Mouse (Mus musculus) spleen, adult 2 months (tissue): Measurements from ENCODE around the gene BC052040. TPM values are rescaled to one million over a fixed set of nuclear protein-coding genes. Genes with fewer than 3 reads are reported as not detected.

Source experiments
- DNase-seq, 2 experiments: peaks; one replicate each; pipeline versions ENCODE4 v3.0.0 to v3.0.0-alpha.2; 2012 to 2021; ENCODE audit warnings: low spot score in 2 of 2, low read depth in 1 of 2
- H3K27ac ChIP-seq: fragments of 200-500 bp; 2 replicates; pipeline ENCODE4 v1.5.1; 2012; ENCODE audit warnings: low read length, inconsistent platforms; ENCODE audit not compliant: insufficient read depth
- H3K27me3 ChIP-seq: fragments of 200-500 bp; 2 replicates; pipeline ENCODE4 v1.6.1; 2012; ENCODE audit warnings: mild to moderate bottlenecking, moderate library complexity, low read length, inconsistent platforms; ENCODE audit not compliant: control insufficient read depth, insufficient read depth
- H3K36me3 ChIP-seq: fragments of 200-500 bp; 2 replicates; pipeline ENCODE4 v1.6.1; 2012; ENCODE audit warnings: mild to moderate bottlenecking, low read length, inconsistent platforms; ENCODE audit not compliant: control insufficient read depth, insufficient read depth
- H3K4me1 ChIP-seq: fragments of 200-500 bp; 2 replicates; pipeline ENCODE4 v1.6.1; 2011; ENCODE audit warnings: inconsistent platforms; ENCODE audit not compliant: control insufficient read depth, insufficient read depth, insufficient read length
- H3K4me3 ChIP-seq: fragments of 200-500 bp; 2 replicates; pipeline ENCODE4 v1.5.1; 2011; ENCODE audit warnings: mild to moderate bottlenecking, inconsistent platforms; ENCODE audit not compliant: insufficient read depth, insufficient read length; ENCODE audit errors: extremely low read depth
- CTCF ChIP-seq: fragments of 200-500 bp; IDR thresholded peaks from 2 replicates; pipeline ENCODE4 v1.5.1; 2011; ENCODE audit warnings: mild to moderate bottlenecking, inconsistent platforms; ENCODE audit not compliant: insufficient read depth, insufficient read length, insufficient replicate concordance; ENCODE audit errors: extremely low read depth
- POLR2A ChIP-seq: fragments of 200-500 bp; IDR thresholded peaks from 2 replicates; pipeline ENCODE4 v1.6.1; 2011; ENCODE audit warnings: low read depth, low read length, inconsistent platforms
- WGBS: fragments of 180-500 bp; shearing (Covaris S2); methylation state at CpG from one replicate; pipeline ENCODE4 v1.1.7; 2018; 5-methylcytosine and 5-hydroxymethylcytosine counted together
- polyA plus RNA-seq: library from polyadenylated mRNA; depleted of rRNA; stranded (reverse); fragments of >200 nt; gene quantifications from 2 replicates; pipeline ENCODE4 v1.2.3, GENCODE M21; 2012

Gene BC052040
- polyA plus RNA-seq, 1 experiment = 1.6 TPM

GRCm38 (mm10) chr2:115600724-115601123, 19.2 kb downstream of the BC052040 start:
- Histone ChIP-seq H3K4me3 (no peak overlapping the region), H3K27ac (no peak overlapping the region), H3K36me3 (no peaks in the 10 kb centered on the region), H3K4me1 (no peaks in the 10 kb centered on the region), H3K27me3 (no peaks in the 10 kb centered on the region)
- no peak for DNase-seq
- WGBS = 87% methylated on average over 5 of the region's 5 CpGs
- TF ChIP-seq POLR2A = no peak
- TF ChIP-seq CTCF = no peak

- no peaks in the 10 kb centered on the region for H3K36me3 ChIP-seq
- WGBS = 94% methylated on average over 1 of the region's 1 CpGs
These were observed 19.8 kb downstream of the BC052040 start for GRCm38 (mm10) chr2:115601280-115601679.

GRCm38 (mm10) chr2:115602116-115602515, 20.6 kb downstream of the BC052040 start:
- Histone ChIP-seq H3K36me3 (no peaks in the 10 kb centered on the region), H3K27me3 (no peaks in the 10 kb centered on the region), H3K27ac (no peak overlapping the region), H3K4me1 (no peaks in the 10 kb centered on the region), H3K4me3 (no peak overlapping the region)
- no peak for DNase-seq
- TF ChIP-seq POLR2A (no peak), CTCF (no peak)
- 71% methylated on average over 2 of the region's 2 CpGs for WGBS

More at GRCm38 (mm10) chr2:115601280-115601679, 19.8 kb downstream of the BC052040 start:
- DNase-seq = no peak
- no peak overlapping the region for H3K27ac ChIP-seq
- no peak for TF ChIP-seq CTCF
- no peak for TF ChIP-seq POLR2A
- H3K4me1 ChIP-seq = no peaks in the 10 kb centered on the region
- no peaks in the 10 kb centered on the region for H3K27me3 ChIP-seq
- H3K4me3 ChIP-seq = no peak overlapping the region

- TF ChIP-seq CTCF (no peak), POLR2A (no peak)
- H3K4me1 ChIP-seq = no peaks in the 10 kb centered on the region
- H3K4me3 ChIP-seq = no peak overlapping the region
- DNase-seq = no peak
- no peaks in the 10 kb centered on the region for H3K27me3 ChIP-seq
- H3K27ac ChIP-seq = no peak overlapping the region
- 88% methylated on average over 6 of the region's 6 CpGs for WGBS
- no peaks in the 10 kb centered on the region for H3K36me3 ChIP-seq
These were observed 22.6 kb downstream of the BC052040 start for GRCm38 (mm10) chr2:115604132-115604531.

GRCm38 (mm10) chr2:115605829-115606336, 24.4 kb downstream of the BC052040 start:
- DNase-seq = no peak

GRCm38 (mm10) chr2:115609020-115609419, 27.5 kb downstream of the BC052040 start:
- Histone ChIP-seq H3K27me3 (no peaks in the 10 kb centered on the region), H3K36me3 (no peaks in the 10 kb centered on the region), H3K4me1 (no peaks in the 10 kb centered on the region), H3K4me3 (no peak overlapping the region), H3K27ac (no peak overlapping the region)
- TF ChIP-seq POLR2A (no peak), CTCF (no peak)
- WGBS = 95% methylated on average over 3 of the region's 3 CpGs
- DNase-seq = no peak

More at GRCm38 (mm10) chr2:115605829-115606336, 24.4 kb downstream of the BC052040 start:
- H3K27ac ChIP-seq = no peak overlapping the region
- H3K36me3 ChIP-seq = no peaks in the 10 kb centered on the region
- no peaks in the 10 kb centered on the region for H3K4me1 ChIP-seq
- TF ChIP-seq CTCF (no peak), POLR2A (no peak)
- no peak overlapping the region for H3K4me3 ChIP-seq
- whole genome bisulfite sequencing = 84% methylated on average over 1 of the region's 1 CpGs
- H3K27me3 ChIP-seq = no peaks in the 10 kb centered on the region

GRCm38 (mm10) chr2:115610092-115610491, 28.6 kb downstream of the BC052040 start:
- WGBS = 81% methylated on average over 2 of the region's 2 CpGs
- Histone ChIP-seq H3K36me3 (no peaks in the 10 kb centered on the region), H3K27ac (no peak overlapping the region), H3K4me1 (no peaks in the 10 kb centered on the region), H3K27me3 (no peaks in the 10 kb centered on the region), H3K4me3 (no peak overlapping the region)
- no peak for DNase-seq
- TF ChIP-seq POLR2A (no peak), CTCF (no peak)

- Histone ChIP-seq H3K4me1 (no peaks in the 10 kb centered on the region), H3K27ac (no peak overlapping the region), H3K36me3 (no peaks in the 10 kb centered on the region), H3K27me3 (no peaks in the 10 kb centered on the region), H3K4me3 (no peak overlapping the region)
- WGBS = 90% methylated on average over 6 of the region's 6 CpGs
- DNase-seq = no peak
- TF ChIP-seq POLR2A = no peak
- no peak for TF ChIP-seq CTCF
These were observed 29.0 kb downstream of the BC052040 start for GRCm38 (mm10) chr2:115610503-115610902.
